Mouse (Mus musculus) CD4-positive helper T cell, adult 2 months (primary cell): ENCODE results near the gene Ccdc187.

Source experiments
- DNase-seq: peaks from one replicate; pipeline ENCODE4 v3.0.0-alpha.2; 2012; ENCODE audit warnings: low read depth, missing footprints, low spot score

Ccdc187 gene

GRCm38 (mm10) chr2:26280594-26280993 is 13.8 kb downstream of the Ccdc187 start:
- DNase-seq: no peak

- DNase-seq: no peak
These were observed 14.6 kb downstream of the Ccdc187 start for GRCm38 (mm10) chr2:26279712-26280111.

- DNase-seq: no peak
These were observed 20.7 kb downstream of the Ccdc187 start for GRCm38 (mm10) chr2:26273611-26274010.

GRCm38 (mm10) chr2:26268216-26268615 is 26.1 kb downstream of the Ccdc187 start:
- DNase-seq: no peak

GRCm38 (mm10) chr2:26266066-26266742 is 28.2 kb downstream of the Ccdc187 start:
- DNase-seq: no peak

GRCm38 (mm10) chr2:26265095-26265494 is 29.3 kb downstream of the Ccdc187 start:
- DNase-seq: no peak

- no peak for DNase-seq
These were observed 29.7 kb downstream of the Ccdc187 start for GRCm38 (mm10) chr2:26264646-26265045.

- DNase-seq: no peak
These were observed 36.9 kb downstream of the Ccdc187 start for GRCm38 (mm10) chr2:26257315-26258096.

GRCm38 (mm10) chr2:26254816-26255215 is 39.5 kb downstream of the Ccdc187 start:
- no peak for DNase-seq

- DNase-seq: no peak
These were observed 41.7 kb downstream of the Ccdc187 start for GRCm38 (mm10) chr2:26252514-26253206.

- DNase-seq: no peak
These were observed 46.8 kb downstream of the Ccdc187 start for GRCm38 (mm10) chr2:26247531-26247930.

- DNase-seq: no peak
These were observed 53.5 kb downstream of the Ccdc187 start for GRCm38 (mm10) chr2:26240841-26241240.

GRCm38 (mm10) chr2:26240330-26240729 is 54.0 kb downstream of the Ccdc187 start:
- DNase-seq: no peak

- peak; percentile 88 for DNase-seq
These were observed 57.0 kb downstream of the Ccdc187 start, which contains the start of gene Qsox2 for GRCm38 (mm10) chr2:26237290-26237782. TSS of gene Qsox2 (minus strand) at chr2:26237525.

- no peak for DNase-seq
These were observed 57.6 kb downstream of the Ccdc187 start for GRCm38 (mm10) chr2:26236681-26237289.

GRCm38 (mm10) chr2:26234771-26235170 is 59.6 kb downstream of the Ccdc187 start:
- DNase-seq: no peak

- no peak for DNase-seq
These were observed 60.1 kb downstream of the Ccdc187 start for GRCm38 (mm10) chr2:26234253-26234652.

- DNase-seq: no peak
These were observed 63.0 kb downstream of the Ccdc187 start for GRCm38 (mm10) chr2:26231366-26231765.

GRCm38 (mm10) chr2:26230253-26230652 is 64.1 kb downstream of the Ccdc187 start:
- DNase-seq: no peak

GRCm38 (mm10) chr2:26227788-26228187 is 66.6 kb downstream of the Ccdc187 start:
- peak; percentile 58 for DNase-seq

GRCm38 (mm10) chr2:26225242-26225641 is 69.1 kb downstream of the Ccdc187 start:
- no peak for DNase-seq

- DNase-seq: no peak
These were observed 70.4 kb downstream of the Ccdc187 start for GRCm38 (mm10) chr2:26223961-26224360.
